Mouse (Mus musculus): ENCODE measurements around the gene Itgb1bp1. TPM values are rescaled to one million over a fixed set of nuclear protein-coding genes. Genes with fewer than 3 reads are reported as not detected.

The Itgb1bp1 gene
- polyA plus RNA-seq, 1 experiment from 2014 or later, result 42.9 TPM

DNA sequence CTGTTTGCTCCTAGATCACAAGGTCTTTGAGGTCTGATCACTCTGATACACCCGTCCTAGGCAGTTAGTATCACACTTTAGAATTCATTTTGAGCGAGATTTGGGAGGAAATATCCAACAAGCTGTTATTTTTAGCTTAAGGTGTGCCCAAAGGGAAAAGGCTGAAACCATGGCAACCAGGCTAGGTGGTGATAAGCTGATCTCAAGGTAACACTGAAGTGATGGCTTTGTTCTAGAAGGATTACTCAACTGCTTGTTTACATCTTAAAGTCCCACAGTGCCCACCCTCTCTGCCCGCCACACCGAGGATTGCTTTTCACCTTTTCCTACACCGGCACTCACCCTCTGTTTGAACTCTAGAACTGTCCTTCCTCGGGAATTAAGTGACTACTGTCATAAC lies 3.6 kb upstream of the Itgb1bp1 start:
- no peaks in the 10 kb centered on the region for H3K9me3 ChIP-seq (ENCODE audit: control insufficient read depth, low read length)
- peaks cover 16% of the 10 kb centered on the region for H3K36me3 ChIP-seq (ENCODE audit: control insufficient read depth, insufficient read depth, low read length)
- no peak overlapping the region for H3K9ac ChIP-seq (ENCODE audit: low read length)
- H3K27ac ChIP-seq (replicated peaks; ENCODE audit: low read depth, low read length), result no peak overlapping the region
- ATAC-seq (ENCODE audit: insufficient number of reproducible peaks, low FRiP score, low TSS enrichment, low read depth) (no peak), DNase-seq (ENCODE audit: low spot score) (no peak)
- H3K4me3 ChIP-seq (ENCODE audit: low read depth, low read length), result no peak overlapping the region
- H3K4me1 ChIP-seq (ENCODE audit: control insufficient read depth, insufficient read depth, low read length), result no peaks in the 10 kb centered on the region
- 88% methylated on average over 6 of the region's 6 CpGs for WGBS
- no peak overlapping the region for H3K4me2 ChIP-seq (ENCODE audit: low read depth, severe bottlenecking)
- H3K27me3 ChIP-seq (ENCODE audit: control insufficient read depth, insufficient read depth, low read length), result no peaks in the 10 kb centered on the region

DNA sequence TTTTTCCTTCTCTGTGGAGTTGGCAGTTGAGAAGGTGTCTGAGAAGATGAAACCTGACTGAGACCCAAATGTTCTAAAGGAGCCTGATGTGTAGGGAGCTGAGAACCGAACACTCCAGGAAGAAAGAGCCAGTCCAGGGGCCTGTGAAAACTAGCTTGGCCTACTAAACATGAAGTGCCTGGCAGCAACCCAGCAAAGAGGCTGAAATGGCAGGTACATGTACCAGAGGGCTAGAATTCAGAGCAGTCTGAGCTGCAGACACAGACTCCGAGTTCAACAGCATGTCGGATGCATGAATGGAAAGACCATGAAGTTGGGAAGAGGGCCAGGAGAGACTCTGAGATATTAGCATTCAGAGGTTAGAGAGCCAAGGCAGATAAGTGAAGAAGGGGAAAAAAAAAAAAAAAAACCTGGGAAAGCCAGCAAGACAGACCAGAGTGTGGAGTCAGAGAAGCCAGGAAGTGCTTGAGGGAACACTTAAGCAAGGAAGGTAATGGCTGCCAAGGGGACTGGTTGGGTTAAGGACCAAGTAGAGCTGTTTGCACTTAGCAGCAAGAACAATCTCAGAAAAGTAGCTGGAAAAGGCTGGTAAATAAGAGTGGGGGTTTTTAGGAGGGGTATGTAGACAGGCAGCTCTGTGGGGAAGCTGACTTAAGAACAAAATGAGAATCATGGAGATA lies 2.8 kb upstream of the Itgb1bp1 start:
- Histone ChIP-seq H3K4me1 (ENCODE audit: control insufficient read depth, insufficient read depth, low read length) (no peaks in the 10 kb centered on the region), H3K36me3 (ENCODE audit: control insufficient read depth, insufficient read depth, low read length) (peaks cover 11% of the 10 kb centered on the region)
- no peak for ATAC-seq (ENCODE audit: insufficient number of reproducible peaks, low FRiP score, low TSS enrichment, low read depth)

DNA sequence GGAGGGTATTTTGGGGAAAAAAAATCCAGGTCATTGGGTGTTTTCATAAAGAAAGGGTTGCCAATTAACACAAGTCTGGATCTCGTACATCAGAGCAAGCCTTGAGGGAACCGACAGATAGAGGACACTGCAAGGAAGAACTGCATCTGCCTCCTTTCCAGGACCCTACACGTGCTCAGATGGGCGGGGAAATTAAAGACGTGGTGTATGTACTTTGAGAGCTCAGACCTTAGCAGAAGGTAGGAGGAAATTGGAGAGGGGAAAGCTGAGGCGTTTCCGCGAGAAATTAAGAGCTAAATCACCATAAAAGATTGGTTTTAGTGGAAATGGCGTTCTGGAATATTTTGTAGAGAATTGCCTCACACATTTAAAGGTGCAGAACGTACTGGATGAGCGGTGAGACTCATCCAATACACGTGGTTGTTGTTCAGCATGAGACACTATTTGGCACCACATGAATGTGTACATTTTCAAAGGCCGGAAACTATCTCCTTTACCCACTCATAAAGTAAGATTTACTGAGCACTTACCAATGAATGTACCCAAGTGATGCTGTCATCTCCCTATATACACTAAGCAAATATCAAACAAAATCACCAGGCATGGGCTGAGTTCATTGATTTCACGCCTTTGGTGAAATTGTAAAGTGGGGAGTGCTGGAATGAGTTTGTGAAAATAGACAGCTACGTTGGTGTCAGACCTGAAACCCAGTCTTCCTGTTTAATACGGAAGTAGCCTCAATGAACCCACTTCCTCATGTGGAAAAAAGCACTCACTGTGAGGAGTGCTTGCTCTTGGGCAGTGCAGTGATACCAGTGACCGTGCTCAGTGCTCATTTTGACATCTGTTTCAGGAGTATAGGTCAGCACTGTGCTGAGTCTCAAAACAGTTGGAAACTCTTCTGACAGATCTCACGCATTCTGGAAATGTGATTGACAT lies 897 bp upstream of the Itgb1bp1 start:
- Histone ChIP-seq H3K9me3 (ENCODE audit: control insufficient read depth, low read length) (no peaks in the 10 kb centered on the region), H3K4me1 (ENCODE audit: control insufficient read depth, insufficient read depth, low read length) (no peaks in the 10 kb centered on the region), H3K27me3 (ENCODE audit: control insufficient read depth, insufficient read depth, low read length) (no peaks in the 10 kb centered on the region), H3K36me3 (ENCODE audit: control insufficient read depth, insufficient read depth, low read length) (peaks cover 5% of the 10 kb centered on the region), H3K4me2 (ENCODE audit: low read depth, severe bottlenecking) (peak overlapping the region; percentile 54), H3K4me3 (ENCODE audit: low read depth, low read length) (peak overlapping the region; percentile 76), H3K27ac (replicated peaks; ENCODE audit: low read depth, low read length) (no peak overlapping the region), H3K9ac (ENCODE audit: low read length) (peak overlapping the region; percentile 87)
- ATAC-seq (ENCODE audit: insufficient number of reproducible peaks, low FRiP score, low TSS enrichment, low read depth), result no peak
- WGBS, result 40% methylated on average over 18 of the region's 18 CpGs
- DNase-seq (ENCODE audit: low spot score), result peak; percentile 26

More for the DNA sequence above, 2.8 kb upstream of the Itgb1bp1 start:
- Histone ChIP-seq H3K27ac (replicated peaks; ENCODE audit: low read depth, low read length) (no peak overlapping the region), H3K4me3 (ENCODE audit: low read depth, low read length) (no peak overlapping the region), H3K9me3 (ENCODE audit: control insufficient read depth, low read length) (no peaks in the 10 kb centered on the region), H3K4me2 (ENCODE audit: low read depth, severe bottlenecking) (no peak overlapping the region), H3K27me3 (ENCODE audit: control insufficient read depth, insufficient read depth, low read length) (no peaks in the 10 kb centered on the region), H3K9ac (ENCODE audit: low read length) (no peak overlapping the region)
- DNase-seq (ENCODE audit: low spot score), result no peak
- WGBS, result 94% methylated on average over 3 of the region's 3 CpGs

DNA sequence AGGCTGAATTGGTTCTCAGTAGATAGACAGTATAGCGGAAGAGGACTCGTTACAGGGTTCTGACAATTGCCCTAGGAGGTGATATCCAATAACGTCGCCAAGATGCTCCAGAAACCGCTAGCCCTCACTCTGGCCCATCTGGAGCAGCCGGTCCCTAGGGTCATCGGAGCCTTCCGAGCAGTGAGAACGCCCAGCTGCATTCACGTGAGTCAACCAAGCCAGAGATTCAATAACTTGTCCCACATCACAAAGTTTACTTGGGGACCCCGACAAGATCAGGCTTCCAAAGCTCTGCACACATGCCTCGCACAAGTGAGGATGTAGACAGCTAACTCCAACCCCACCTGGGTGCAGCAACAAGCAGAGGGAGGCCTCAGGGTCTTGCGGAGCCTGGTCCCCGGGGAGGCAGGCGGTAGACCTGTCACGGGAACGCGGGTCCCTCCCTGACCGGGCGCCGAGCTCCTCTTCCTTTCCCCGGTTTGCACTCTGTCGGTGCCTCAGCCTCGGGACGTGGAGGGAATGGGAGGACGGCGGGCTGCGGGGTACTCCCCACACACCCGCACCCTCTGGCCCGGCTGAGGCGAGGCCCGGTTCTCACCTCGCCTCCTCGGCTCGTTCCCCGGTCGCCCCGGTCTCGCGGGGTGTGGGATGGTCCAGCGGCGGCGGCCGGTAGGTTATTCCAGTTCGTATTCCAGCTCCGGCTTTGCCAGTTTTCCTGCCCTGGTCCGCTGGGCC lies 409 bp downstream of the Itgb1bp1 start:
- Histone ChIP-seq H3K36me3 (ENCODE audit: control insufficient read depth, insufficient read depth, low read length) (no peaks in the 10 kb centered on the region), H3K9me3 (ENCODE audit: control insufficient read depth, low read length) (no peaks in the 10 kb centered on the region), H3K27me3 (ENCODE audit: control insufficient read depth, insufficient read depth, low read length) (no peaks in the 10 kb centered on the region), H3K9ac (ENCODE audit: low read length) (peak overlapping the region; percentile 87), H3K27ac (replicated peaks; ENCODE audit: low read depth, low read length) (peak overlapping the region; percentile 21; the same call in 1 of the 2 replicates), H3K4me2 (ENCODE audit: low read depth, severe bottlenecking) (peak overlapping the region; percentile 54), H3K4me3 (ENCODE audit: low read depth, low read length) (peak overlapping the region; percentile 76), H3K4me1 (ENCODE audit: control insufficient read depth, insufficient read depth, low read length) (no peaks in the 10 kb centered on the region)
- DNase-seq (ENCODE audit: low spot score) (no peak), ATAC-seq (ENCODE audit: insufficient number of reproducible peaks, low FRiP score, low TSS enrichment, low read depth) (peak; percentile 77)
- under 1% methylated on average over 47 of the region's 47 CpGs for WGBS

DNA sequence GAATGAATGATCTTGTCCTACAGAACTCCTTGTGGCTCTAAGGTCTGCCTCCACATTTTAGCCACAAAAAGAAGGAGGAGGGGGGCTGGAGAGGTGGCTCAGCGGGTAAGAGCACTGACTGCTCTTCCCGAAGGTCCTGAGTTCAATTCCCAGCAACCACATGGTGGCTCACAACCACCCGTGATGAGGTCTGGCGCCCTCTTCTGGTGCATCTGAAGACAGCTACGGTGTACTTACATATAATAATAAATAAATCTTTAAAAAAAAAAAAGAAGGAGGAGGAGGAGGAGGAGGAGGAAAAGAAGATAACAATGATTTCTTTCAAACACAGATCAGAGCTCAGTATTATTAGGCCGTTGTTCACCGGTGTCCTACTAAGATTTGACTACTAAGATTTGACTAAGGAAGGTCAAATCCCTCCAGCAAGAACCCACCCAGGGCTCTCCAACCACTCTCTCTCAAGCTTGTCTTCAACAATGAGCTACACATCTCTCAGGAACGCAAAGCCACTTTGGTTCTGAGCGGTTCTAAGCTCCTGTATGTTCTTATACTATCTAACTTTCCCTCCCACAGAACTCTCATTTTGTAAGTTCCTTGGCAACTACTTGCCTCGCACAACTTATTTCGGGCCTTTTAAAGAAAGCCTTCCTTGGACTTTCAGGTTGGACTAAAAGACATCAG lies 1.2 kb downstream of the Itgb1bp1 start, which contains the start of gene Cpsf3:
Cpsf3 (plus strand) TSS at position 631 of the 681 bp plus-strand sequence.
- H3K27ac ChIP-seq (replicated peaks; ENCODE audit: low read depth, low read length), result peak within 1 kb of the TSS; percentile 82
- H3K4me3 ChIP-seq (ENCODE audit: low read depth, low read length), result peak within 1 kb of the TSS; percentile 76
- no peaks in the 10 kb centered on the region for H3K4me1 ChIP-seq (ENCODE audit: control insufficient read depth, insufficient read depth, low read length)
- WGBS, result 52% methylated on average over 11 of the region's 11 CpGs
- H3K9ac ChIP-seq (ENCODE audit: low read length), result peak within 1 kb of the TSS; percentile 87
- H3K27me3 ChIP-seq (ENCODE audit: control insufficient read depth, insufficient read depth, low read length), result no peaks in the 10 kb centered on the region
- DNase-seq (ENCODE audit: low spot score) (no peak), ATAC-seq (ENCODE audit: insufficient number of reproducible peaks, low FRiP score, low TSS enrichment, low read depth) (no peak)
- H3K9me3 ChIP-seq (ENCODE audit: control insufficient read depth, low read length), result no peaks in the 10 kb centered on the region
- H3K4me2 ChIP-seq (ENCODE audit: low read depth, severe bottlenecking), result peak within 1 kb of the TSS; percentile 54
- no peaks in the 10 kb centered on the region for H3K36me3 ChIP-seq (ENCODE audit: control insufficient read depth, insufficient read depth, low read length)

DNA sequence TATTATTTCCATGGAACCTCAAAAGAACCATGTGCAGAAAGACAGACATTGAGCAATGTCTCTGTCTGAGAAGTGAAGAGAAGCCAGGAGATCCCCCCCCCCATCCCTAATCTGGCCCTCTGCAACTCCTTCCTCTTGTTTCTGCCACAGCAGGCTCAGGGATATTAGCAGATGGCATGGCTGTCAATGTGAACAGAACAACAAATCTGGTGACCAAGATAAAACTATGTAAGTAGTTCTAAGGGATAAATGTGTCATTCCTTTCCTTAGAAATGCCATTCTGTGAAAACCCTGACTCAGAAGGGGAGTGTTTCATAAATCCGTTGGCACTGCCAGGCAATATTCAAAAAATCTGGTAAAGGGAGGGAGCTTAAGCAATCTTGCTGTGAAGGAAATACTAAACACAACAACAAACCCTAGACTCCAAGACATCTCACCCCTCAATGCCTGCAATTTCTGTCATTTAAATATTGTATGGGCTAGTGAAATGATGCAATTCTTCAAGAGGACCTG lies 8.7 kb downstream of the Itgb1bp1 start:
- Histone ChIP-seq H3K9ac (ENCODE audit: low read length) (no peak overlapping the region), H3K27me3 (ENCODE audit: control insufficient read depth, insufficient read depth, low read length) (no peaks in the 10 kb centered on the region), H3K27ac (replicated peaks; ENCODE audit: low read depth, low read length) (no peak overlapping the region), H3K4me3 (ENCODE audit: low read depth, low read length) (no peak overlapping the region), H3K9me3 (ENCODE audit: control insufficient read depth, low read length) (no peaks in the 10 kb centered on the region), H3K4me1 (ENCODE audit: control insufficient read depth, insufficient read depth, low read length) (no peaks in the 10 kb centered on the region), H3K4me2 (ENCODE audit: low read depth, severe bottlenecking) (no peak overlapping the region), H3K36me3 (ENCODE audit: control insufficient read depth, insufficient read depth, low read length) (no peaks in the 10 kb centered on the region)
- ATAC-seq (ENCODE audit: insufficient number of reproducible peaks, low FRiP score, low TSS enrichment, low read depth) (no peak), DNase-seq (ENCODE audit: low spot score) (no peak)
- 90% methylated on average over 1 of the region's 1 CpGs for WGBS

DNA sequence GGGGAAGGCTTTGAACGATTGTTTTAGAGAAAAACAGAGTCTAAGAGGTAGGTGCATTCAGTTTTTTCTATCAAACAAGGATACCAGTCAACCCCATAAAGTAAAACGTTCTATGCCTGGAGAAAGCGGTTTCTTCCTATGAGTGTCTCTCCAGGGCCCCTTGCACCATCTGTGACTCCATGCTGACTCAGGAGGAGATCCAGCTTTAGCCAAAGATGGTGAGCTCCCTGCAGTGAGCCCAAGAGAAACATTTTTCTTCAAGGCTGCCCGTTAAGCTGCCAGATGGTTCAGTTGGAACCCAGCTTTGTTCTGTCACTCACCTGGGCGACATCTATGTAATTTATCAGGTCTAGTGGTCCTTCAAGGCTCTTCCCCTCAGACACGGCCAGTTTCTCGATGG lies 11.6 kb downstream of the Itgb1bp1 start:
- 85% methylated on average over 7 of the region's 7 CpGs for WGBS

More for the DNA sequence above, 11.6 kb downstream of the Itgb1bp1 start:
- Histone ChIP-seq H3K9ac (ENCODE audit: low read length) (no peak overlapping the region), H3K27ac (replicated peaks; ENCODE audit: low read depth, low read length) (no peak overlapping the region), H3K4me3 (ENCODE audit: low read depth, low read length) (no peak overlapping the region), H3K4me2 (ENCODE audit: low read depth, severe bottlenecking) (no peak overlapping the region), H3K9me3 (ENCODE audit: control insufficient read depth, low read length) (no peaks in the 10 kb centered on the region), H3K4me1 (ENCODE audit: control insufficient read depth, insufficient read depth, low read length) (no peaks in the 10 kb centered on the region), H3K27me3 (ENCODE audit: control insufficient read depth, insufficient read depth, low read length) (no peaks in the 10 kb centered on the region), H3K36me3 (ENCODE audit: control insufficient read depth, insufficient read depth, low read length) (peaks cover 7% of the 10 kb centered on the region; the same call in 1 of the 2 replicates)
- ATAC-seq (ENCODE audit: insufficient number of reproducible peaks, low FRiP score, low TSS enrichment, low read depth), result no peak
- DNase-seq (ENCODE audit: low spot score), result no peak

Data from limb, embryonic 11.5 days (tissue).